Mouse (Mus musculus): Measurements from ENCODE around the gene 1600012H06Rik. TPM values are rescaled to one million over a fixed set of nuclear protein-coding genes. Genes with fewer than 3 reads are reported as not detected.
"Not testable (repeated sequence)": the region's sequence is repeated elsewhere in the genome, so short reads cannot be mapped to it uniquely, and the experiment has no call there.

The 1600012H06Rik gene
- total RNA-seq, 2 experiments from 2014 or later = 12.3 to 12.4 TPM

GRCm38 (mm10) chr17:14943729-14944059, 710 bp downstream of the 1600012H06Rik start:
- DNase-seq = no peak

- DNase-seq = no peak
Measured at GRCm38 (mm10) chr17:14944551-14944950, 1.6 kb downstream of the 1600012H06Rik start.

- DNase-seq = no peak
Measured at GRCm38 (mm10) chr17:14949161-14949827, 6.3 kb downstream of the 1600012H06Rik start.

GRCm38 (mm10) chr17:14953452-14953851, 10.5 kb downstream of the 1600012H06Rik start:
- peak in 1 of 2 experiments; percentile 46 for DNase-seq

GRCm38 (mm10) chr17:14958686-14959327, 15.8 kb downstream of the 1600012H06Rik start:
- DNase-seq = no peak

GRCm38 (mm10) chr17:14959979-14960378, 17.0 kb downstream of the 1600012H06Rik start:
- DNase-seq = no peak

GRCm38 (mm10) chr17:14960520-14960919, 17.5 kb downstream of the 1600012H06Rik start:
- peak; percentile 11 to 36 for DNase-seq

- peak; percentile 44 to 59 for DNase-seq
Measured at GRCm38 (mm10) chr17:14960951-14961556, 18.1 kb downstream of the 1600012H06Rik start, which contains the start of gene Phf10. Gene Phf10 (minus strand): TSS chr17:14961273.

GRCm38 (mm10) chr17:14961557-14962154, 18.7 kb downstream of the 1600012H06Rik start:
- not testable (repeated sequence) for DNase-seq

- DNase-seq = not testable (repeated sequence)
Measured at GRCm38 (mm10) chr17:14968373-14968913, 25.5 kb downstream of the 1600012H06Rik start.

- DNase-seq = not testable (repeated sequence)
Measured at GRCm38 (mm10) chr17:14977718-14978361, 34.9 kb downstream of the 1600012H06Rik start.

- DNase-seq = not testable (repeated sequence)
Measured at GRCm38 (mm10) chr17:14978362-14979038, 35.5 kb downstream of the 1600012H06Rik start, which contains the start of the genes 9030025P20Rik and Gm3417. Gene 9030025P20Rik (plus strand): TSS chr17:14978468. Gene Gm3417 (minus strand): TSS chr17:14978790.

- peak; percentile 1 to 17 for DNase-seq
Measured at GRCm38 (mm10) chr17:14990116-14990702, 47.2 kb downstream of the 1600012H06Rik start.

- not testable (repeated sequence) for DNase-seq
Measured at GRCm38 (mm10) chr17:14992522-14993138, 49.6 kb downstream of the 1600012H06Rik start.

- DNase-seq = not testable (repeated sequence)
Measured at GRCm38 (mm10) chr17:14993139-14993832, 50.3 kb downstream of the 1600012H06Rik start.

GRCm38 (mm10) chr17:14994140-14994539, 51.2 kb downstream of the 1600012H06Rik start:
- DNase-seq = not testable (repeated sequence)

GRCm38 (mm10) chr17:15000047-15000446, 57.1 kb downstream of the 1600012H06Rik start:
- DNase-seq = not testable (repeated sequence)

GRCm38 (mm10) chr17:15009088-15009487, 66.1 kb downstream of the 1600012H06Rik start:
- DNase-seq = not testable (repeated sequence)

All from heart, adult 18-20 months (tissue).